Mouse (Mus musculus) heart, embryonic 10.5 days (tissue): ENCODE data around the gene Aldh16a1. TPM values are rescaled to one million over a fixed set of nuclear protein-coding genes. Genes with fewer than 3 reads are reported as not detected.
A peak's percentile ranks its signal among the peaks of the same experiment; 100 is the strongest.
"Not testable (repeated sequence)": the region's sequence is repeated elsewhere in the genome, so short reads cannot be mapped to it uniquely, and the experiment has no call there.

Experiments
- DNase-seq: peaks from one replicate; pipeline ENCODE4 v3.0.0-alpha.2; 2017; ENCODE audit warnings: low spot score
- H3K27ac ChIP-seq: fragments of 300-500 bp; sonication (generic); 2 replicates; pipeline ENCODE4 v1.5.1; 2016; ENCODE audit warnings: mild to moderate bottlenecking
- H3K27me3 ChIP-seq: fragments of 300-500 bp; sonication (generic); 2 replicates; pipeline ENCODE4 v1.6.1; 2016; ENCODE audit warnings: mild to moderate bottlenecking; ENCODE audit not compliant: poor library complexity, insufficient read depth, severe bottlenecking
- H3K36me3 ChIP-seq: fragments of 300-500 bp; sonication (generic); 2 replicates; pipeline ENCODE4 v1.6.1; 2016; ENCODE audit warnings: mild to moderate bottlenecking, moderate library complexity
- H3K4me1 ChIP-seq: fragments of 300-500 bp; sonication (generic); 2 replicates; pipeline ENCODE4 v1.6.1; 2016; ENCODE audit warnings: mild to moderate bottlenecking
- H3K4me3 ChIP-seq: fragments of 300-500 bp; sonication (generic); 2 replicates; pipeline ENCODE4 v1.5.1; 2016; ENCODE audit warnings: mild to moderate bottlenecking, moderate library complexity
- H3K9me3 ChIP-seq: fragments of 300-500 bp; sonication (generic); 2 replicates; pipeline ENCODE4 v1.6.1; 2016; ENCODE audit warnings: mild to moderate bottlenecking, moderate library complexity
- WGBS: fragments of 180-500 bp; shearing (Covaris S2); methylation state at CpG from one replicate; pipeline ENCODE4 v1.1.7; 2016; 5-methylcytosine and 5-hydroxymethylcytosine counted together
- polyA plus RNA-seq: library from polyadenylated mRNA; unstranded; fragments of >200 nt; fragmentation: Nextera tagmentation; extraction: Ambion mirVana; gene quantifications from 2 replicates; pipeline ENCODE4 v1.2.1, GENCODE M21; 2016

Gene Aldh16a1
- polyA plus RNA-seq, 1 experiment from 2014 or later: 45.2 TPM

DNA sequence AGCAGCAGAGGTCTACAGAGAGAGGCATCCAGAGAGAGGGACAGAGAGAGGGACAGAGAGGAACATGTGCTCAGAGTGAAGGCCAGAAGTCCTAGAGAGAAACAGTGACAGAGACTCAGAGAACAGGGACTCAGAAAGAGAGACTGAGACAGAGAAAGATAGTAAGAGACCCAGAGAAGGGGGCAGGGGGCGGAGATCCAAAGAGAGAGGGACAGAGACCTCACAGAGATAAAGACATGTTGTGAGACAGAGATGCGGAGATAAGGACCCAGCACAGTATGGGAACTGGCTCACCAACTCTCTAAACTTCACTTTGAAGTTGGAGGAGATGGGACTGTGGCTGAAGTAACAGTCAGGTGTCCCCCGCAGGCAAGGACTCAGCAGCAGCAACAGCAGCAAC is 19.0 kb downstream of the Aldh16a1 start:
- Histone ChIP-seq H3K27ac (peak overlapping the region; percentile 87; the same call in 1 of the 2 replicates), H3K4me3 (peak overlapping the region; percentile 78)
- 55% methylated on average over 3 of the region's 3 CpGs for WGBS

DNA sequence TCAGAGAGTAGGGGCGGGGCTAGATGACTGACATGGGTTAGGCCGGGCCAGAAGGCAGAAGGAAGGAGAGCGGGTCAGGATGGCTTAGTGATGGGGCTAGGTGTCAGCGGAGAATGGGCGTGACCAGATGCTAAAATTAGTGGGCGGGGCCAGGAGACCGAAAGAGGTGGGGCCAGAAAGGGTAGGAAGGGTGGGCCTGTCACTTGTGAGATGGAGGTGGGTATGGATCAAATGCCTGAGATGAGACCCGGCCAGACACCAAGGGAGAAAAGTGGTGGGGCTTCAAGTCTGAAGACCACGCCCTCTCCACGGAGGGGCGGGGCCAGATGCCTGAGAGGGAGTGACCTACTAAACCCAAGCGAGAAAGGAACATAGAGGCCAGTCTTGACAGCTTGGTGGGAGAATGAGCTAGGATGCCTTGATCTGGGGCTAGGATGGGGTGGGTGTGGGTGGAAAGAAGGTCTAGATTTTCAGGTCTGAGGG is 19.8 kb downstream of the Aldh16a1 start:
- H3K36me3 ChIP-seq: no peaks in the 10 kb centered on the region
- peaks cover 36% of the 10 kb centered on the region for H3K4me1 ChIP-seq
- peaks cover 30% of the 10 kb centered on the region for H3K27me3 ChIP-seq
- peak; percentile 88 for DNase-seq
- H3K9me3 ChIP-seq: no peaks in the 10 kb centered on the region
- peak overlapping the region; percentile 87; the same call in 1 of the 2 replicates for H3K27ac ChIP-seq
- 6% methylated on average over 12 of the region's 12 CpGs for WGBS
- 0 out of 2 replicates have a peak overlapping the region, but pooled peaks have one; percentile 78 for H3K4me3 ChIP-seq

More for the DNA sequence above, 19.0 kb downstream of the Aldh16a1 start:
- DNase-seq: no peak
- no peaks in the 10 kb centered on the region for H3K9me3 ChIP-seq
- H3K4me1 ChIP-seq: peaks cover 39% of the 10 kb centered on the region
- no peaks in the 10 kb centered on the region for H3K36me3 ChIP-seq
- H3K27me3 ChIP-seq: peaks cover 30% of the 10 kb centered on the region

DNA sequence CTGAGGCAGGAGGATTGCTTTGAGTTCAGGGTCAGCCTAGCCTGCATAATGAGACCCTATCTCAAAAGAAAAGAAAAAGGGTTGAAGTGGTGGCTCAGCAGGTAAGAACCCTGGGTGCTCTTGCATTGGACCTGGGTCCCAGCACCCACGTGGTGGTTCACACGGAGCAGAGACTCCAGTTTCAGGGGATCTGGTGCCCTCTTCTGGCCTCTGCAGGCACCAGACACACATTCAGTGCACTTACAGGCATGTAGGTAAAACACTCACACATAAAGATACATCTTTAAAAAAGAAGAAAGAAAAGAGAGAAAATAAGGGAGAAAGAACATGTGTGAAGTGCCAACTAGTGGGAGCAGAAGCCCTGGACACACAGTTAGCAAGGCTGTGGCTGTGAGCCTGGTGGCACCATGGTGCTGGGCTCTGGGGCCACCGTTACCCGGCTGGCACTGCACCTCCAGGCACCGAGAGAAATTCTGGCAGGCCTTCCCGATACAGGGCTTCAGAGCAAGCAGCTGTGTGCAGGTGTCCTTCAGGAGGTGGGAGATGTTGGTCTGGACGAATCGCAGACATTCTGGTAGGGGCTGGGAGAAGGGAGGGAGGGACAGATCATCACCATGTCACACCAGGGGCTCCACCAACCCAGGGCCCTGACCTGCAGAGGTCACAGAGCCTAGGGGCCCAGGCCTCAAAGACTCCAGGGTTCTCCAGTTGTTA is 20.8 kb downstream of the Aldh16a1 start:
- no peaks in the 10 kb centered on the region for H3K36me3 ChIP-seq
- 75% methylated on average over 8 of the region's 8 CpGs for WGBS

GRCm38 (mm10) chr7:45131850-45132249 is 22.5 kb downstream of the Aldh16a1 start:
- no peaks in the 10 kb centered on the region for H3K9me3 ChIP-seq
- H3K27ac ChIP-seq: peak overlapping the region; percentile 65
- no peak for DNase-seq
- no peak overlapping the region for H3K4me3 ChIP-seq
- 62% methylated on average over 11 of the region's 11 CpGs for WGBS
- peaks cover 24% of the 10 kb centered on the region for H3K27me3 ChIP-seq
- peaks cover 45% of the 10 kb centered on the region for H3K4me1 ChIP-seq
- peaks cover 8% of the 10 kb centered on the region for H3K36me3 ChIP-seq

More for the DNA sequence above, 20.8 kb downstream of the Aldh16a1 start:
- H3K27ac ChIP-seq: no peak overlapping the region
- peaks cover 38% of the 10 kb centered on the region for H3K4me1 ChIP-seq
- no peaks in the 10 kb centered on the region for H3K9me3 ChIP-seq
- H3K27me3 ChIP-seq: peaks cover 30% of the 10 kb centered on the region
- H3K4me3 ChIP-seq: no peak overlapping the region
- no peak for DNase-seq

- Histone ChIP-seq H3K36me3 (peaks cover 27% of the 10 kb centered on the region), H3K4me1 (peaks cover 53% of the 10 kb centered on the region), H3K27ac (peak overlapping the region; percentile 97), H3K4me3 (peak overlapping the region; percentile 97), H3K9me3 (no peaks in the 10 kb centered on the region), H3K27me3 (peaks cover 13% of the 10 kb centered on the region)
- 47% methylated on average over 15 of the region's 15 CpGs for WGBS
- DNase-seq: no peak
Observed at GRCm38 (mm10) chr7:45129776-45130512, 24.4 kb downstream of the Aldh16a1 start.

- Histone ChIP-seq H3K36me3 (peaks cover 29% of the 10 kb centered on the region), H3K4me1 (peaks cover 47% of the 10 kb centered on the region), H3K9me3 (no peaks in the 10 kb centered on the region), H3K27ac (peak overlapping the region; percentile 97), H3K4me3 (peak overlapping the region; percentile 97), H3K27me3 (peaks cover 7% of the 10 kb centered on the region; the same call in 1 of the 2 replicates)
- 1% methylated on average over 17 of the region's 17 CpGs for whole genome bisulfite sequencing
- DNase-seq: peak; percentile 83
Observed at GRCm38 (mm10) chr7:45129318-45129717, 25.1 kb downstream of the Aldh16a1 start.

GRCm38 (mm10) chr7:45128624-45129246 is 25.6 kb downstream of the Aldh16a1 start, which contains the start of gene Rpl13a:
TSS of gene Rpl13a (minus strand) at chr7:45128761.
- H3K9me3 ChIP-seq: no peaks in the 10 kb centered on the region
- peak within 1 kb of the TSS; percentile 100 for H3K27ac ChIP-seq
- WGBS: under 1% methylated on average over 48 of the region's 48 CpGs
- H3K4me1 ChIP-seq: peaks cover 41% of the 10 kb centered on the region
- peak within 1 kb of the TSS; percentile 97 for H3K4me3 ChIP-seq
- H3K27me3 ChIP-seq: peaks cover 6% of the 10 kb centered on the region; the same call in 1 of the 2 replicates
- DNase-seq: peak; percentile 100
- H3K36me3 ChIP-seq: peaks cover 29% of the 10 kb centered on the region

- Histone ChIP-seq H3K36me3 (peaks cover 36% of the 10 kb centered on the region), H3K9me3 (no peaks in the 10 kb centered on the region)
- 1% methylated on average over 6 of the region's 6 CpGs for WGBS
Observed at GRCm38 (mm10) chr7:45127700-45128224, 26.6 kb downstream of the Aldh16a1 start.

DNA sequence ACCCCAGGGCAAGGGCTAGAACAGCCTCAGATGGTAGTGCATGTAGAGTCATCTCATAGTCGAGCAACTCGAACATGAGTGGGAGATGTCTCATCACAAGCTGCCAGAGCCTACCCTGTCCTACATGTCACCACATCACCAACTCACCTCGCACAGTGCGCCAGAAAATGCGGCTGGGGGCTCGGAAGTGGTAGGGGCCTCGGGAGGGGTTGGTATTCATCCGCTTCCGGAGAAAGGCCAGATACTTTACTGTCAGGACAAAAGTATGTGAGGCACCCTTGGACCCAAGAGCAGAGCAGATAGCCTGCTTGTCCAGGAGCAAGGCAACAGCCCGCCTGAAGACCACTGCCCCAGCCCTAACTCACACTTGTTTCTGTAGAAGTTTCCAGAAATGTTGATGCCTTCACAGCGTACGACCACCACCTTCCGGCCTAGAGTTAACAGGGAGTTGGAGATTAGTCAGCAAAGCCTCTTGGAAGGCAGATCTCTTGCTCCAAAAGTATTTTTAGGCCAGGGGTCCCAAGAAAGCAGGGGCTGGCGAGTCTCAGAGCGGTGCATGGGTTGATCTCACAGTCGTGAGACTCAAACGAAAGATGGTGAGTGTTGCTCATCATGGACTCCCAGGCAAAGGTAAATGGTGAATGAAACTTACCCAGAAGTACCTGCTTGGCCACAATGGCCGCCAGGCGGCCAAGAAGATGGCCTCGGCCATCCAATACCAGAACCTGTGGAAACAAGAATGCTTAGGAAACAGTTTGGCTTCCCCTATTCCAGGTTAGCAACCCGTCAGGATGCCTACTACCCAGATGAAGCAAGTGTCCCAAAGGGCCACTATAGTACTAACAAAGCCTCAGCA is 27.3 kb downstream of the Aldh16a1 start:
- H3K4me3 ChIP-seq: peak overlapping the region; percentile 97
- H3K4me1 ChIP-seq: peaks cover 48% of the 10 kb centered on the region
- H3K9me3 ChIP-seq: no peaks in the 10 kb centered on the region
- no peak for DNase-seq
- peaks cover 4% of the 10 kb centered on the region; the same call in 1 of the 2 replicates for H3K27me3 ChIP-seq
- 32% methylated on average over 21 of the region's 21 CpGs for WGBS
- peak overlapping the region; percentile 100 for H3K27ac ChIP-seq
- H3K36me3 ChIP-seq: peaks cover 43% of the 10 kb centered on the region

More at GRCm38 (mm10) chr7:45127700-45128224, 26.6 kb downstream of the Aldh16a1 start:
- Histone ChIP-seq H3K27ac (peak overlapping the region; percentile 100), H3K4me1 (peaks cover 44% of the 10 kb centered on the region), H3K4me3 (peak overlapping the region; percentile 97), H3K27me3 (peaks cover 6% of the 10 kb centered on the region; the same call in 1 of the 2 replicates)
- DNase-seq: no peak

- WGBS: 77% methylated on average over 17 of the region's 17 CpGs
- Histone ChIP-seq H3K9me3 (no peaks in the 10 kb centered on the region), H3K27me3 (no peaks in the 10 kb centered on the region), H3K4me3 (peak overlapping the region; percentile 97), H3K36me3 (peaks cover 50% of the 10 kb centered on the region), H3K4me1 (peaks cover 50% of the 10 kb centered on the region), H3K27ac (peak overlapping the region; percentile 100)
- no peak for DNase-seq
Observed at GRCm38 (mm10) chr7:45126147-45126843, 28.1 kb downstream of the Aldh16a1 start.

GRCm38 (mm10) chr7:45125649-45126048 is 28.7 kb downstream of the Aldh16a1 start:
- WGBS: 76% methylated on average over 5 of the region's 5 CpGs
- H3K4me3 ChIP-seq: peak overlapping the region; percentile 97

More at GRCm38 (mm10) chr7:45125649-45126048, 28.7 kb downstream of the Aldh16a1 start:
- 0 out of 2 replicates have a peak overlapping the region, but pooled peaks have one; percentile 96 for H3K27ac ChIP-seq
- H3K27me3 ChIP-seq, DNase-seq, H3K9me3 ChIP-seq: not testable (repeated sequence)
- H3K4me1 ChIP-seq: peaks cover 52% of the 10 kb centered on the region
- peaks cover 57% of the 10 kb centered on the region for H3K36me3 ChIP-seq
